Mouse (Mus musculus) megakaryocyte, adult 5-6 weeks (primary cell): ENCODE data around the gene Stk26. TPM values are rescaled to one million over a fixed set of nuclear protein-coding genes. Genes with fewer than 3 reads are reported as not detected.

Experiments
- ATAC-seq: 2 replicates; pipeline ENCODE4 v1.8.0; 2016; ENCODE audit warnings: mild to moderate bottlenecking, inconsistent platforms; ENCODE audit not compliant: poor library complexity, severe bottlenecking
- total RNA-seq, 2 experiments: library from RNA; stranded (forward) in 1 of 2; stranded (reverse) in 1 of 2; fragments of 153-499, 151-499 nt in 1 of 2; fragments of 221-1000, 200-1000 nt in 1 of 2; gene quantifications; 2 replicates each; pipeline versions ENCODE4 v1.2.3 to v1.2.4; 2015 to 2017

Stk26 gene
- total RNA-seq (2015) (89.8 and 100 TPM in 2 replicates), total RNA-seq (2017) (77.5 and 89.4 TPM in 2 replicates)

- peak; percentile 94 for ATAC-seq
These were observed at the start of gene Stk26 for GRCm38 (mm10) chrX:50840847-50841560. Gene Stk26, plus strand, starts transcription at chrX:50841047.

- ATAC-seq = no peak
These were observed 47.7 kb upstream of the Stk26 start for GRCm38 (mm10) chrX:50793005-50793680.

- ATAC-seq = no peak
These were observed 43.0 kb upstream of the Stk26 start for GRCm38 (mm10) chrX:50797798-50798197.

GRCm38 (mm10) chrX:50798571-50798970 is 42.3 kb upstream of the Stk26 start:
- ATAC-seq = no peak

GRCm38 (mm10) chrX:50799656-50800188 is 41.1 kb upstream of the Stk26 start:
- no peak for ATAC-seq

- peak; percentile 98 for ATAC-seq
These were observed 35.2 kb upstream of the Stk26 start for GRCm38 (mm10) chrX:50805654-50806053.

GRCm38 (mm10) chrX:50823856-50824255 is 17.0 kb upstream of the Stk26 start:
- ATAC-seq = no peak

GRCm38 (mm10) chrX:50835592-50835991 is 5.3 kb upstream of the Stk26 start:
- peak; percentile 67 for ATAC-seq

- ATAC-seq = peak; percentile 51
These were observed 4.7 kb upstream of the Stk26 start for GRCm38 (mm10) chrX:50836029-50836691.

GRCm38 (mm10) chrX:50841587-50841986 is 740 bp downstream of the Stk26 start:
- ATAC-seq = peak; percentile 48

GRCm38 (mm10) chrX:50842046-50842445 is 1.2 kb downstream of the Stk26 start:
- no peak for ATAC-seq

- ATAC-seq = no peak
These were observed 9.8 kb downstream of the Stk26 start for GRCm38 (mm10) chrX:50850428-50851184.

- no peak for ATAC-seq
These were observed 22.9 kb downstream of the Stk26 start for GRCm38 (mm10) chrX:50863771-50864170.

GRCm38 (mm10) chrX:50864734-50865133 is 23.9 kb downstream of the Stk26 start:
- no peak for ATAC-seq

GRCm38 (mm10) chrX:50874246-50875002 is 33.6 kb downstream of the Stk26 start:
- peak; percentile 56 for ATAC-seq

GRCm38 (mm10) chrX:50887999-50888398 is 47.2 kb downstream of the Stk26 start:
- ATAC-seq = no peak

- ATAC-seq = no peak
These were observed 62.6 kb downstream of the Stk26 start for GRCm38 (mm10) chrX:50903497-50903896.

- no peak for ATAC-seq
These were observed 69.1 kb downstream of the Stk26 start for GRCm38 (mm10) chrX:50909915-50910314.

GRCm38 (mm10) chrX:50917389-50917788 is 76.5 kb downstream of the Stk26 start:
- ATAC-seq = no peak

GRCm38 (mm10) chrX:50918754-50919153 is 77.9 kb downstream of the Stk26 start:
- ATAC-seq = no peak
